Mouse (Mus musculus): ENCODE results near the gene Igf2bp2. TPM values are rescaled to one million over a fixed set of nuclear protein-coding genes. Genes with fewer than 3 reads are reported as not detected.

Gene Igf2bp2
- polyA plus RNA-seq, 1 experiment = 10.7 TPM

- no peak for TF ChIP-seq CTCF (IDR thresholded peaks at IDR 0.05; ENCODE audit: low read depth, low read length)
- no peak for TF ChIP-seq POLR2A (IDR thresholded peaks at IDR 0.05; ENCODE audit: borderline replicate concordance, low read depth, low read length)
- no peak overlapping the region for H3K27ac ChIP-seq (ENCODE audit: insufficient read depth, low read depth, low read length)
- H3K4me1 ChIP-seq (ENCODE audit: control insufficient read depth, insufficient read depth, low read length) = no peaks in the 10 kb centered on the region
- H3K4me3 ChIP-seq (ENCODE audit: insufficient read depth, low read length) = no peak overlapping the region
Observed at GRCm38 (mm10) chr16:22168731-22169130, 5.6 kb upstream of the Igf2bp2 start.

- Histone ChIP-seq H3K4me1 (ENCODE audit: control insufficient read depth, insufficient read depth, low read length) (no peaks in the 10 kb centered on the region), H3K4me3 (ENCODE audit: insufficient read depth, low read length) (no peak overlapping the region), H3K27ac (ENCODE audit: insufficient read depth, low read depth, low read length) (no peak overlapping the region)
- TF ChIP-seq POLR2A (IDR thresholded peaks at IDR 0.05; ENCODE audit: borderline replicate concordance, low read depth, low read length) (no peak), CTCF (IDR thresholded peaks at IDR 0.05; ENCODE audit: low read depth, low read length) (no peak)
Observed at GRCm38 (mm10) chr16:22165556-22165955, 2.5 kb upstream of the Igf2bp2 start.

GRCm38 (mm10) chr16:22164446-22164845 is 1.3 kb upstream of the Igf2bp2 start:
- Histone ChIP-seq H3K27ac (ENCODE audit: insufficient read depth, low read depth, low read length) (no peak overlapping the region), H3K4me1 (ENCODE audit: control insufficient read depth, insufficient read depth, low read length) (no peaks in the 10 kb centered on the region), H3K4me3 (ENCODE audit: insufficient read depth, low read length) (no peak overlapping the region)
- no peak for TF ChIP-seq POLR2A (IDR thresholded peaks at IDR 0.05; ENCODE audit: borderline replicate concordance, low read depth, low read length)
- no peak for TF ChIP-seq CTCF (IDR thresholded peaks at IDR 0.05; ENCODE audit: low read depth, low read length)

- Histone ChIP-seq H3K4me1 (ENCODE audit: control insufficient read depth, insufficient read depth, low read length) (no peaks in the 10 kb centered on the region), H3K27ac (ENCODE audit: insufficient read depth, low read depth, low read length) (no peak overlapping the region), H3K4me3 (ENCODE audit: insufficient read depth, low read length) (peak overlapping the region; percentile 97)
- TF ChIP-seq CTCF (IDR thresholded peaks at IDR 0.05; ENCODE audit: low read depth, low read length) (no peak), POLR2A (IDR thresholded peaks at IDR 0.05; ENCODE audit: borderline replicate concordance, low read depth, low read length) (no peak)
Observed at GRCm38 (mm10) chr16:22163456-22163851, 355 bp upstream of the Igf2bp2 start.

- no peak for TF ChIP-seq CTCF (IDR thresholded peaks at IDR 0.05; ENCODE audit: low read depth, low read length)
- no peak for TF ChIP-seq POLR2A (IDR thresholded peaks at IDR 0.05; ENCODE audit: borderline replicate concordance, low read depth, low read length)
- peak overlapping the region; percentile 97 for H3K4me3 ChIP-seq (ENCODE audit: insufficient read depth, low read length)
- no peaks in the 10 kb centered on the region for H3K4me1 ChIP-seq (ENCODE audit: control insufficient read depth, insufficient read depth, low read length)
- H3K27ac ChIP-seq (ENCODE audit: insufficient read depth, low read depth, low read length) = no peak overlapping the region
Observed at GRCm38 (mm10) chr16:22162066-22162511, 1.0 kb downstream of the Igf2bp2 start.

- Histone ChIP-seq H3K27ac (ENCODE audit: insufficient read depth, low read depth, low read length) (no peak overlapping the region), H3K4me1 (ENCODE audit: control insufficient read depth, insufficient read depth, low read length) (no peaks in the 10 kb centered on the region), H3K4me3 (ENCODE audit: insufficient read depth, low read length) (peak overlapping the region; percentile 97)
- TF ChIP-seq CTCF (IDR thresholded peaks at IDR 0.05; ENCODE audit: low read depth, low read length) = no peak
- TF ChIP-seq POLR2A (IDR thresholded peaks at IDR 0.05; ENCODE audit: borderline replicate concordance, low read depth, low read length) = no peak
Observed at GRCm38 (mm10) chr16:22161351-22162065, 1.6 kb downstream of the Igf2bp2 start.

GRCm38 (mm10) chr16:22160386-22161145 is 2.5 kb downstream of the Igf2bp2 start:
- H3K4me1 ChIP-seq (ENCODE audit: control insufficient read depth, insufficient read depth, low read length) = no peaks in the 10 kb centered on the region
- no peak overlapping the region for H3K27ac ChIP-seq (ENCODE audit: insufficient read depth, low read depth, low read length)
- no peak overlapping the region for H3K4me3 ChIP-seq (ENCODE audit: insufficient read depth, low read length)
- no peak for TF ChIP-seq POLR2A (IDR thresholded peaks at IDR 0.05; ENCODE audit: borderline replicate concordance, low read depth, low read length)
- TF ChIP-seq CTCF (IDR thresholded peaks at IDR 0.05; ENCODE audit: low read depth, low read length) = no peak

DNA sequence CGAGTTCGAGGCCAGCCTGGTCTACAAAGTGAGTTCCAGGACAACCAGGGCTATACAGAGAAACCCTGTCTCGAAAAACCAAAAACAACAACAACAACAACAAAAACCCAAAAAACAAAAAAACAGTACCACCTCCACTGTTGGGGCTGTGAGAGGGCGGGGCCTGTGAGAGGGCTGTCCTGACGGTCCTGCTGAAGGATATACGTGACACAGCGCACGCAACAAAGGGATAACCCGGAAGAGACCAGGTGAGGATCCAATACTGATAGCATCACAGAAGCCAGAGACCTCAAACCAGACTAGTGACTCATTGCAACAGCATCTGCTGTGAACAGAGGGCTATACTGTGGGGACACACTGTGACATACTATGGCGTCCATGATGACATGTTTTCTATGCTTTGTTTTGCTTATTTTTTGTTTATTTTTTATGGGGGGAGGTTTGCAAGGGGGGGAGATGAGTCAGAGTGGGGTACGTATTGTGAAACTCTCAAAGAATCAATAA is 10.1 kb downstream of the Igf2bp2 start:
- Histone ChIP-seq H3K4me3 (ENCODE audit: insufficient read depth, low read length) (no peak overlapping the region), H3K4me1 (ENCODE audit: control insufficient read depth, insufficient read depth, low read length) (peaks cover 13% of the 10 kb centered on the region)
- TF ChIP-seq POLR2A (IDR thresholded peaks at IDR 0.05; ENCODE audit: borderline replicate concordance, low read depth, low read length) (no peak), CTCF (IDR thresholded peaks at IDR 0.05; ENCODE audit: low read depth, low read length) (no peak)

GRCm38 (mm10) chr16:22151706-22152315 is 11.3 kb downstream of the Igf2bp2 start:
- TF ChIP-seq POLR2A (IDR thresholded peaks at IDR 0.05; ENCODE audit: borderline replicate concordance, low read depth, low read length) (no peak), CTCF (IDR thresholded peaks at IDR 0.05; ENCODE audit: low read depth, low read length) (no peak)
- Histone ChIP-seq H3K4me1 (ENCODE audit: control insufficient read depth, insufficient read depth, low read length) (peaks cover 24% of the 10 kb centered on the region), H3K27ac (ENCODE audit: insufficient read depth, low read depth, low read length) (no peak overlapping the region), H3K4me3 (ENCODE audit: insufficient read depth, low read length) (no peak overlapping the region)

More for the DNA sequence above, 10.1 kb downstream of the Igf2bp2 start:
- H3K27ac ChIP-seq (ENCODE audit: insufficient read depth, low read depth, low read length) = no peak overlapping the region

All from bone marrow macrophage, adult 2 months (primary cell).